Mouse (Mus musculus) bone marrow, adult 2 months (tissue): Measurements from ENCODE around the gene Coro1c.

Experiments used
- CTCF ChIP-seq: fragments of 200-500 bp; IDR thresholded peaks from 2 replicates; pipeline ENCODE4 v1.5.1; 2011; ENCODE audit warnings: low read length, control low read depth; ENCODE audit not compliant: control insufficient read depth, insufficient read depth
- POLR2A ChIP-seq: fragments of 200-500 bp; IDR thresholded peaks from 2 replicates; pipeline ENCODE4 v1.6.1; 2011; ENCODE audit warnings: low read depth, mild to moderate bottlenecking, control low read depth, low read length, borderline replicate concordance; ENCODE audit not compliant: control insufficient read depth

- TF ChIP-seq CTCF (no peak), POLR2A (no peak)
Measured at GRCm38 (mm10) chr5:113910065-113910701, 1.6 kb upstream of the Coro1c start.
